Mouse (Mus musculus) hindbrain, embryonic 10.5 days (tissue): Measurements from ENCODE around the gene Pih1d2. TPM values are rescaled to one million over a fixed set of nuclear protein-coding genes. Genes with fewer than 3 reads are reported as not detected.

ENCODE experiments used
- DNase-seq: peaks from one replicate; pipeline ENCODE4 v3.0.0-alpha.2; 2017; ENCODE audit warnings: low spot score
- H3K27ac ChIP-seq: fragments of 300-500 bp; sonication (generic); 2 replicates; pipeline ENCODE4 v1.5.1; 2016; ENCODE audit warnings: mild to moderate bottlenecking, moderate library complexity
- H3K27me3 ChIP-seq: fragments of 300-500 bp; sonication (generic); 2 replicates; pipeline ENCODE4 v1.6.1; 2016; ENCODE audit warnings: mild to moderate bottlenecking; ENCODE audit not compliant: poor library complexity, insufficient read depth, severe bottlenecking
- H3K36me3 ChIP-seq: fragments of 300-500 bp; sonication (generic); 2 replicates; pipeline ENCODE4 v1.6.1; 2016; ENCODE audit warnings: mild to moderate bottlenecking, moderate library complexity
- H3K4me1 ChIP-seq: fragments of 300-500 bp; sonication (generic); replicated peaks from 2 replicates; pipeline ENCODE4 v1.6.1; 2016; ENCODE audit warnings: mild to moderate bottlenecking
- H3K4me3 ChIP-seq: fragments of 300-500 bp; sonication (generic); 2 replicates; pipeline ENCODE4 v1.5.1; 2016; ENCODE audit warnings: mild to moderate bottlenecking, moderate library complexity
- H3K9me3 ChIP-seq: fragments of 300-500 bp; sonication (generic); 2 replicates; pipeline ENCODE4 v1.6.1; 2016; ENCODE audit warnings: mild to moderate bottlenecking, moderate library complexity
- WGBS: fragments of 180-500 bp; shearing (Covaris S2); methylation state at CpG from one replicate; pipeline ENCODE4 v1.1.7; 2016; 5-methylcytosine and 5-hydroxymethylcytosine counted together
- polyA plus RNA-seq: library from polyadenylated mRNA; unstranded; fragments of >200 nt; fragmentation: Nextera tagmentation; extraction: Ambion mirVana; gene quantifications from 2 replicates; pipeline ENCODE4 v1.2.1, GENCODE M21; 2016

The Pih1d2 gene
- polyA plus RNA-seq, result 9.4 and 9.6 TPM in 2 replicates

GRCm38 (mm10) chr9:50616766-50617603, at the start of gene Pih1d2, which contains the start of gene Nkapd1:
Gene Pih1d2 (plus strand): TSS chr9:50617321.
Gene Nkapd1 (minus strand): TSS chr9:50617464.
- H3K4me3 ChIP-seq, result peak within 1 kb of the TSS; percentile 84
- H3K27me3 ChIP-seq, result no peaks in the 10 kb centered on the region
- H3K4me1 ChIP-seq, result peaks cover 19% of the 10 kb centered on the region
- under 1% methylated on average over 81 of the region's 81 CpGs for WGBS
- H3K36me3 ChIP-seq, result peaks cover 34% of the 10 kb centered on the region
- peak; percentile 88 for DNase-seq
- H3K27ac ChIP-seq, result peak within 1 kb of the TSS; percentile 97
- H3K9me3 ChIP-seq, result no peaks in the 10 kb centered on the region

DNA sequence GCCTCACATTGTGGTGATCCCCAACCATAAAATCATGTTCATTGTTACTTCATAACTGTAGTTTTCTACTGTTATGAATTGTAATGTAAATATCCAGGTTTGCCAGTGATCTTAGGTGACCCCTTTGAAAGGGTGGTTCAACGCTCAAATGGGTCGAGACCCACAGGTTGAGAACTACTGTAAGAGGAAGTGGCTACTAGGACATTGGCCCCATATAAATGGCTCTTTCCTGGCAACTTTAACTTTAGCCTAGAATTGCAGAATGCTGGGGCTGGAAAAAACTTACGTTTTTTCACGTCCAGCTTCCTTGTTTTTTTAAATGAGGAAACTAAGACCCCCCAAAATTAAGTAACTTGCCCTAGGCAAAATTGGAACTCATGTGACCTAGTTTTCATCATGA, 49.7 kb upstream of the Pih1d2 start:
- no peaks in the 10 kb centered on the region for H3K9me3 ChIP-seq
- no peaks in the 10 kb centered on the region for H3K36me3 ChIP-seq
- DNase-seq, result no peak
- WGBS, result 91% methylated on average over 4 of the region's 4 CpGs
- H3K27me3 ChIP-seq, result no peaks in the 10 kb centered on the region
- H3K4me3 ChIP-seq, result no peak overlapping the region
- no peak overlapping the region for H3K27ac ChIP-seq
- H3K4me1 ChIP-seq, result no peaks in the 10 kb centered on the region

GRCm38 (mm10) chr9:50567881-50568280, 49.2 kb upstream of the Pih1d2 start:
- no peak for DNase-seq
- Histone ChIP-seq H3K36me3 (no peaks in the 10 kb centered on the region), H3K27ac (no peak overlapping the region), H3K9me3 (no peaks in the 10 kb centered on the region), H3K27me3 (no peaks in the 10 kb centered on the region), H3K4me3 (no peak overlapping the region), H3K4me1 (no peaks in the 10 kb centered on the region)
- WGBS, result 93% methylated on average over 2 of the region's 2 CpGs

GRCm38 (mm10) chr9:50569599-50570525, 47.3 kb upstream of the Pih1d2 start:
- H3K27ac ChIP-seq, result no peak overlapping the region
- no peaks in the 10 kb centered on the region for H3K9me3 ChIP-seq
- no peak overlapping the region for H3K4me3 ChIP-seq
- H3K36me3 ChIP-seq, result no peaks in the 10 kb centered on the region
- no peaks in the 10 kb centered on the region for H3K27me3 ChIP-seq
- DNase-seq, result no peak
- WGBS, result 81% methylated on average over 10 of the region's 10 CpGs
- no peaks in the 10 kb centered on the region for H3K4me1 ChIP-seq

GRCm38 (mm10) chr9:50580370-50580769, 36.8 kb upstream of the Pih1d2 start:
- Histone ChIP-seq H3K4me3 (no peak overlapping the region), H3K27me3 (no peaks in the 10 kb centered on the region), H3K36me3 (no peaks in the 10 kb centered on the region), H3K9me3 (no peaks in the 10 kb centered on the region), H3K27ac (no peak overlapping the region), H3K4me1 (no peaks in the 10 kb centered on the region)
- no peak for DNase-seq
- whole genome bisulfite sequencing, result 49% methylated on average over 4 of the region's 4 CpGs

DNA sequence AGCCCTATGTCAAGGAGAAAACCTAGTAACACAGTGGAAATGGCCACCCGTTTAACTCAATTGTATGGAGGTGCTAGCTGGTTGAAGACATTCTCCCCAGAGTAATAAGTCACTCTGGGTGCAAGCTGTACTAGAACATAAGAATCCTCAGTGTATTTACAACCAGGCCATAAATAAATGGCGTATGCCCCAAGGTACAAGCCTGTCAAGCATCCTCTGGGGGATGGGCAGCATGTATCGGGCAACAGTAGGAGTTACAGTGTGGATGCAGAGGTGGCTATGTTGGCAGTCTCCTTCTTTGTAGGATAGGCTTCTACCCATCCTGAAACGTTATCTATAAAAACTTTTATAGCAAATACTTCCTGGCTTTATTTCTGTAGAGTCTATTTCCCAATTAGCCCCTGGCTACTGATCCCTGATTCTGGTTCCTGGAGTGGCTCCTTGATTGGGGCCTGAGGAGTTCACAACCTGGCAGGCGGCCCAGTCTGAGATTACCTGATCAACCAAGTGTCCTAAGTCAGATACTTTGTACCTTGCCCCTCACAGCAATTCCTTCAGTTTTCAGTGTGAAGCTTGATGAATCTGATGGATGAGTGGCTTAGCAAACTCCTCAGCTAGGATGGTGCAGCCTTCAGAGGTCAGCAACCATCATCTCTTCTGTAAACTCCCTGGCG, 31.8 kb upstream of the Pih1d2 start:
- no peak overlapping the region for H3K27ac ChIP-seq
- H3K9me3 ChIP-seq, result no peaks in the 10 kb centered on the region
- 82% methylated on average over 6 of the region's 6 CpGs for WGBS
- no peak for DNase-seq
- H3K4me3 ChIP-seq, result no peak overlapping the region
- H3K4me1 ChIP-seq, result no peaks in the 10 kb centered on the region
- no peaks in the 10 kb centered on the region for H3K36me3 ChIP-seq
- H3K27me3 ChIP-seq, result no peaks in the 10 kb centered on the region

DNA sequence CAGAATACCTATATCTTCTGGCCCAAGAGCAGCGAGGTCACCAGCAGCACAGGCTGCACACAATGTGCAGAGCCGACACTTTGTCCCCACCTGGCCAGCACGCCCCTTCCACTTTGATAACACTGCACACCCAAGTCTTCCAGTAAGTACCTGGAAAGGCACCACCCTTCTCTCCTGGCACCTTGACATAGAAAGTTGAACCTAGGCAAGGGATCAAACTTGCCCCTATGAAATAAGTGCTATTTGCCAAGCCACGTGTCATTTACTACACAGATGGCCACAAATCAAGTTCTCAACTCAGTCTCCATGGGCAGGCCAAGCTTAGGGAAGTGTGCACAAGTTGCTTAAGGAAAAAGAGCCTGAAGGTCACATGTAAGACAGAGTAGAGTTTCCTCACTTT, 30.2 kb upstream of the Pih1d2 start:
- DNase-seq, result no peak
- H3K4me1 ChIP-seq, result no peaks in the 10 kb centered on the region
- 71% methylated on average over 4 of the region's 4 CpGs for WGBS
- no peaks in the 10 kb centered on the region for H3K27me3 ChIP-seq
- H3K4me3 ChIP-seq, result no peak overlapping the region
- no peaks in the 10 kb centered on the region for H3K36me3 ChIP-seq
- H3K27ac ChIP-seq, result no peak overlapping the region
- no peaks in the 10 kb centered on the region for H3K9me3 ChIP-seq

- Histone ChIP-seq H3K27ac (no peak overlapping the region), H3K4me1 (no peaks in the 10 kb centered on the region), H3K27me3 (no peaks in the 10 kb centered on the region), H3K36me3 (peaks cover 16% of the 10 kb centered on the region), H3K4me3 (no peak overlapping the region), H3K9me3 (no peaks in the 10 kb centered on the region)
- no peak for DNase-seq
- WGBS, result 83% methylated on average over 10 of the region's 10 CpGs
Measured at GRCm38 (mm10) chr9:50590856-50591518, 26.1 kb upstream of the Pih1d2 start.

GRCm38 (mm10) chr9:50592955-50593354, 24.2 kb upstream of the Pih1d2 start:
- WGBS, result 92% methylated on average over 9 of the region's 9 CpGs
- Histone ChIP-seq H3K27me3 (no peaks in the 10 kb centered on the region), H3K4me1 (no peaks in the 10 kb centered on the region), H3K27ac (no peak overlapping the region), H3K9me3 (no peaks in the 10 kb centered on the region), H3K4me3 (no peak overlapping the region), H3K36me3 (peaks cover 35% of the 10 kb centered on the region)
- DNase-seq, result no peak

- Histone ChIP-seq H3K27ac (no peak overlapping the region), H3K4me3 (no peak overlapping the region), H3K27me3 (no peaks in the 10 kb centered on the region), H3K9me3 (no peaks in the 10 kb centered on the region), H3K36me3 (peaks cover 41% of the 10 kb centered on the region), H3K4me1 (no peaks in the 10 kb centered on the region)
- peak; percentile 22 for DNase-seq
- WGBS, result 78% methylated on average over 3 of the region's 3 CpGs
Measured at GRCm38 (mm10) chr9:50593544-50593943, 23.6 kb upstream of the Pih1d2 start.

- Histone ChIP-seq H3K27ac (no peak overlapping the region), H3K27me3 (no peaks in the 10 kb centered on the region), H3K4me3 (no peak overlapping the region), H3K4me1 (no peaks in the 10 kb centered on the region), H3K9me3 (no peaks in the 10 kb centered on the region), H3K36me3 (peaks cover 55% of the 10 kb centered on the region)
- no peak for DNase-seq
- 83% methylated on average over 12 of the region's 12 CpGs for WGBS
Measured at GRCm38 (mm10) chr9:50594794-50595417, 22.2 kb upstream of the Pih1d2 start.

GRCm38 (mm10) chr9:50596973-50597372, 20.1 kb upstream of the Pih1d2 start:
- H3K27ac ChIP-seq, result no peak overlapping the region
- DNase-seq, result no peak
- no peaks in the 10 kb centered on the region for H3K27me3 ChIP-seq
- WGBS, result 93% methylated on average over 8 of the region's 8 CpGs
- no peak overlapping the region for H3K4me3 ChIP-seq
- peaks cover 6% of the 10 kb centered on the region for H3K4me1 ChIP-seq
- H3K9me3 ChIP-seq, result no peaks in the 10 kb centered on the region
- H3K36me3 ChIP-seq, result peaks cover 66% of the 10 kb centered on the region
